Mouse (Mus musculus): Measurements from ENCODE around the gene Lrrc8d.

GRCm38 (mm10) chr5:105789801-105790200 lies 90.0 kb downstream of the Lrrc8d start:
- TF ChIP-seq FLI1 (IDR thresholded peaks at IDR 0.05; ENCODE audit: low read length) (no peak), GATA1 (IDR thresholded peaks at IDR 0.05; ENCODE audit: borderline replicate concordance, low read length) (no peak)

Measured in megakaryocyte, embryonic 14.5 days (primary cell).